Mouse (Mus musculus): ENCODE measurements around the gene Ankrd44.

- TF ChIP-seq CTCF (IDR thresholded peaks at IDR 0.05) (no peak), POLR2A (IDR thresholded peaks at IDR 0.05; ENCODE audit: insufficient read depth, low read depth, low read length) (no peak)
Measured at GRCm38 (mm10) chr1:54840040-54840439, 86.1 kb downstream of the Ankrd44 start.

Measured in heart, adult 2 months (tissue).